Mouse (Mus musculus): Measurements from ENCODE around the gene Cacul1. TPM values are rescaled to one million over a fixed set of nuclear protein-coding genes. Genes with fewer than 3 reads are reported as not detected.

The Cacul1 gene
- total and polyA plus RNA-seq, 2 experiments from 2014 or later = 14.9 to 66.3 TPM

DNA sequence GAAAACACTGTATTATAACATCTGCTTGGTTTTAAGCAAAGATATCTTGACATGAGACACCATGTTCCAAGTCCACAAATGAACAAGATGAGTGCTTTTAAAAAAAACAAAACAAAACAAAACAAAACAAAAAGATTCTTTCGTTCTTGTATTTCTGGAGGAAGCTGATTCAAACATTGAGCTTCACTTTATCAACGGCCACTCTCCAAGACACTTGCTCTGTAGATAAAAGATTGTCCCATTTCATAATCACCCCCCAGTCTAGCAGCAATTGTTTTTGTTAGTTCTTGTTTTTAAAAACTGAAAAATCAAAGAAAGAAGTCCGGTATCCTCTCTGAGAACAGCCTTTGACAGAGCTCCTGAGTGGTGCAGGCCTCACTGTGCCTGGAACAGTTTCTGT lies 52.2 kb downstream of the Cacul1 start:
- no peak overlapping the region for H3K4me2 ChIP-seq (ENCODE audit: low read depth, low read length, poor library complexity, severe bottlenecking)
- no peak for DNase-seq (ENCODE audit: low spot score)
- WGBS = 94% methylated on average over 3 of the region's 3 CpGs
- H3K36me3 ChIP-seq (ENCODE audit: insufficient read depth, low read length) = 0 out of 2 replicates have a peak, but pooled peaks cover 5% of the 10 kb centered on the region
- H3K27me3 ChIP-seq (ENCODE audit: insufficient read depth, low read length) = no peaks in the 10 kb centered on the region
- no peaks in the 10 kb centered on the region for H3K4me1 ChIP-seq (ENCODE audit: insufficient read depth, low read length)
- H3K9ac ChIP-seq (replicated peaks; ENCODE audit: low read length, poor library complexity, severe bottlenecking) = no peak overlapping the region
- H3K9me3 ChIP-seq (ENCODE audit: low read length) = no peaks in the 10 kb centered on the region
- TF ChIP-seq CTCF (IDR thresholded peaks at IDR 0.05) = no peak
- H3K4me3 ChIP-seq (ENCODE audit: low read depth, low read length) = no peak overlapping the region
- no peak for ATAC-seq (ENCODE audit: low FRiP score)
- H3K27ac ChIP-seq (ENCODE audit: low read depth, low read length) = no peak overlapping the region

GRCm38 (mm10) chr19:60526876-60527275 lies 53.9 kb downstream of the Cacul1 start:
- H3K4me2 ChIP-seq (ENCODE audit: low read depth, low read length, poor library complexity, severe bottlenecking) = no peak overlapping the region
- no peak overlapping the region for H3K9ac ChIP-seq (replicated peaks; ENCODE audit: low read length, poor library complexity, severe bottlenecking)
- 93% methylated on average over 4 of the region's 4 CpGs for WGBS
- no peaks in the 10 kb centered on the region for H3K4me1 ChIP-seq (ENCODE audit: insufficient read depth, low read length)
- H3K27ac ChIP-seq (ENCODE audit: low read depth, low read length) = no peak overlapping the region
- DNase-seq (ENCODE audit: low spot score) (no peak), ATAC-seq (ENCODE audit: low FRiP score) (no peak)
- H3K36me3 ChIP-seq (ENCODE audit: insufficient read depth, low read length) = 0 out of 2 replicates have a peak, but pooled peaks cover 3% of the 10 kb centered on the region
- H3K9me3 ChIP-seq (ENCODE audit: low read length) = no peaks in the 10 kb centered on the region
- H3K27me3 ChIP-seq (ENCODE audit: insufficient read depth, low read length) = no peaks in the 10 kb centered on the region
- TF ChIP-seq CTCF (IDR thresholded peaks at IDR 0.05) = no peak
- H3K4me3 ChIP-seq (ENCODE audit: low read depth, low read length) = no peak overlapping the region

- H3K27me3 ChIP-seq (ENCODE audit: insufficient read depth, low read length) = no peaks in the 10 kb centered on the region
- ATAC-seq (ENCODE audit: low FRiP score) (no peak), DNase-seq (ENCODE audit: low spot score) (no peak)
- no peaks in the 10 kb centered on the region for H3K4me1 ChIP-seq (ENCODE audit: insufficient read depth, low read length)
- H3K4me3 ChIP-seq (ENCODE audit: low read depth, low read length) = no peak overlapping the region
- 74% methylated on average over 1 of the region's 1 CpGs for WGBS
- H3K36me3 ChIP-seq (ENCODE audit: insufficient read depth, low read length) = 0 out of 2 replicates have a peak, but pooled peaks cover 3% of the 10 kb centered on the region
- no peak for TF ChIP-seq CTCF (IDR thresholded peaks at IDR 0.05)
- no peak overlapping the region for H3K27ac ChIP-seq (ENCODE audit: low read depth, low read length)
- no peaks in the 10 kb centered on the region for H3K9me3 ChIP-seq (ENCODE audit: low read length)
- H3K9ac ChIP-seq (replicated peaks; ENCODE audit: low read length, poor library complexity, severe bottlenecking) = no peak overlapping the region
- H3K4me2 ChIP-seq (ENCODE audit: low read depth, low read length, poor library complexity, severe bottlenecking) = no peak overlapping the region
Observed at GRCm38 (mm10) chr19:60525086-60525485, 55.7 kb downstream of the Cacul1 start.

GRCm38 (mm10) chr19:60524678-60525077 lies 56.1 kb downstream of the Cacul1 start:
- Histone ChIP-seq H3K9me3 (ENCODE audit: low read length) (no peaks in the 10 kb centered on the region), H3K4me3 (ENCODE audit: low read depth, low read length) (no peak overlapping the region), H3K4me2 (ENCODE audit: low read depth, low read length, poor library complexity, severe bottlenecking) (no peak overlapping the region), H3K27ac (ENCODE audit: low read depth, low read length) (no peak overlapping the region), H3K4me1 (ENCODE audit: insufficient read depth, low read length) (no peaks in the 10 kb centered on the region), H3K27me3 (ENCODE audit: insufficient read depth, low read length) (no peaks in the 10 kb centered on the region), H3K36me3 (ENCODE audit: insufficient read depth, low read length) (0 out of 2 replicates have a peak, but pooled peaks cover 3% of the 10 kb centered on the region), H3K9ac (replicated peaks; ENCODE audit: low read length, poor library complexity, severe bottlenecking) (no peak overlapping the region)
- TF ChIP-seq CTCF (IDR thresholded peaks at IDR 0.05) = no peak
- ATAC-seq (ENCODE audit: low FRiP score) = no peak
- no peak for DNase-seq (ENCODE audit: low spot score)
- WGBS = 92% methylated on average over 3 of the region's 3 CpGs

GRCm38 (mm10) chr19:60520131-60520530 lies 60.7 kb downstream of the Cacul1 start:
- Histone ChIP-seq H3K27ac (ENCODE audit: low read depth, low read length) (no peak overlapping the region), H3K27me3 (ENCODE audit: insufficient read depth, low read length) (no peaks in the 10 kb centered on the region), H3K36me3 (ENCODE audit: insufficient read depth, low read length) (no peaks in the 10 kb centered on the region), H3K4me2 (ENCODE audit: low read depth, low read length, poor library complexity, severe bottlenecking) (no peak overlapping the region), H3K4me1 (ENCODE audit: insufficient read depth, low read length) (no peaks in the 10 kb centered on the region), H3K9me3 (ENCODE audit: low read length) (no peaks in the 10 kb centered on the region), H3K9ac (replicated peaks; ENCODE audit: low read length, poor library complexity, severe bottlenecking) (no peak overlapping the region), H3K4me3 (ENCODE audit: low read depth, low read length) (no peak overlapping the region)
- DNase-seq (ENCODE audit: low spot score) = no peak
- ATAC-seq (ENCODE audit: low FRiP score) = no peak
- 96% methylated on average over 3 of the region's 3 CpGs for WGBS
- no peak for TF ChIP-seq CTCF (IDR thresholded peaks at IDR 0.05)

- Histone ChIP-seq H3K36me3 (ENCODE audit: insufficient read depth, low read length) (no peaks in the 10 kb centered on the region), H3K27me3 (ENCODE audit: insufficient read depth, low read length) (no peaks in the 10 kb centered on the region), H3K4me1 (ENCODE audit: insufficient read depth, low read length) (no peaks in the 10 kb centered on the region), H3K9ac (replicated peaks; ENCODE audit: low read length, poor library complexity, severe bottlenecking) (no peak overlapping the region), H3K9me3 (ENCODE audit: low read length) (no peaks in the 10 kb centered on the region), H3K4me3 (ENCODE audit: low read depth, low read length) (no peak overlapping the region), H3K4me2 (ENCODE audit: low read depth, low read length, poor library complexity, severe bottlenecking) (no peak overlapping the region), H3K27ac (ENCODE audit: low read depth, low read length) (no peak overlapping the region)
- no peak for TF ChIP-seq CTCF (IDR thresholded peaks at IDR 0.05)
- DNase-seq (ENCODE audit: low spot score) (no peak), ATAC-seq (ENCODE audit: low FRiP score) (no peak)
- 79% methylated on average over 2 of the region's 2 CpGs for WGBS
Observed at GRCm38 (mm10) chr19:60515064-60515463, 65.8 kb downstream of the Cacul1 start.

Measured in midbrain, postnatal 0 days (tissue).